Mouse (Mus musculus) heart, postnatal 0 days (tissue): ENCODE data around the gene Ephb2. TPM values are rescaled to one million over a fixed set of nuclear protein-coding genes. Genes with fewer than 3 reads are reported as not detected.

Experiments
- ATAC-seq: fragments of 200-750 bp; cut with Nextera tagmentation; 2 replicates; pipeline ENCODE4 v1.8.0; 2017; ENCODE audit warnings: low read depth, moderate number of reproducible peaks, moderate library complexity; ENCODE audit not compliant: insufficient read depth
- DNase-seq: peaks from one replicate; pipeline ENCODE4 v3.0.0-alpha.2; 2016; ENCODE audit warnings: low spot score
- H3K27ac ChIP-seq: fragments of 300-500 bp; sonication (generic); 2 replicates; pipeline ENCODE4 v1.5.1; 2014; ENCODE audit warnings: low read depth, mild to moderate bottlenecking
- H3K27me3 ChIP-seq: fragments of 300-500 bp; sonication (generic); 2 replicates; pipeline ENCODE4 v1.6.1; 2014; ENCODE audit warnings: low read length, mixed read lengths; ENCODE audit not compliant: control insufficient read depth, insufficient read depth
- H3K36me3 ChIP-seq: fragments of 300-500 bp; sonication (generic); replicated peaks from 2 replicates; pipeline ENCODE4 v1.6.1; 2014; ENCODE audit warnings: low read length, mixed read lengths; ENCODE audit not compliant: control insufficient read depth, insufficient read depth
- H3K4me1 ChIP-seq: fragments of 300-500 bp; sonication (generic); 2 replicates; pipeline ENCODE4 v1.6.1; 2014; ENCODE audit warnings: antibody characterized with exemption; ENCODE audit not compliant: control insufficient read depth, insufficient read depth
- H3K4me2 ChIP-seq: fragments of 300-500 bp; sonication (generic); 2 replicates; pipeline ENCODE4 v1.6.1; 2014; ENCODE audit warnings: low read depth, mild to moderate bottlenecking, low read length, moderate library complexity
- H3K4me3 ChIP-seq: fragments of 300-500 bp; sonication (generic); 2 replicates; pipeline ENCODE4 v1.5.1; 2014; ENCODE audit warnings: low read depth, low read length
- H3K9ac ChIP-seq: fragments of 300-500 bp; sonication (generic); replicated peaks from 2 replicates; pipeline ENCODE4 v1.6.1; 2014; ENCODE audit warnings: low read depth, low read length, mixed read lengths
- H3K9me3 ChIP-seq: fragments of 300-500 bp; sonication (generic); replicated peaks from 2 replicates; pipeline ENCODE4 v1.6.1; 2016; ENCODE audit warnings: low read length; ENCODE audit not compliant: control insufficient read depth
- CTCF ChIP-seq: IDR thresholded peaks from 2 replicates; pipeline ENCODE4 v1.5.1; 2016; ENCODE audit warnings: antibody characterized with exemption, control low read depth, low read depth
- EP300 ChIP-seq: IDR thresholded peaks from 2 replicates; pipeline ENCODE4 v1.6.1; 2016; ENCODE audit warnings: antibody characterized with exemption, low read depth
- WGBS: fragments of 180-500 bp; shearing (Covaris S2); extraction: QIAGEN DNeasy Blood & Tissue Kit; methylation state at CpG from one replicate; pipeline ENCODE4 v1.1.7; 2014; 5-methylcytosine and 5-hydroxymethylcytosine counted together
- polyA plus RNA-seq: library from polyadenylated mRNA; unstranded; fragments of >200 nt; fragmentation: Nextera tagmentation; extraction: Ambion mirVana; gene quantifications from 2 replicates; pipeline ENCODE4 v1.2.1, GENCODE M21; 2015
- total RNA-seq: library from RNA; depleted of rRNA; stranded (reverse); fragments of >200 nt; gene quantifications from 2 replicates; pipeline ENCODE4 v1.2.3, GENCODE M21; 2014; ENCODE audit warnings: low replicate concordance

The Ephb2 gene
- total and polyA plus RNA-seq, 2 experiments from 2014 or later, result 0.19 to 10.2 TPM

GRCm38 (mm10) chr4:136786453-136787276, 49.1 kb downstream of the Ephb2 start:
- Histone ChIP-seq H3K4me2 (no peak overlapping the region), H3K9me3 (no peaks in the 10 kb centered on the region), H3K27me3 (0 out of 2 replicates have a peak, but pooled peaks cover 4% of the 10 kb centered on the region), H3K9ac (no peak overlapping the region), H3K4me1 (0 out of 2 replicates have a peak, but pooled peaks cover 5% of the 10 kb centered on the region), H3K27ac (no peak overlapping the region), H3K36me3 (no peaks in the 10 kb centered on the region), H3K4me3 (no peak overlapping the region)
- DNase-seq, result no peak
- 56% methylated on average over 26 of the region's 26 CpGs for WGBS
- ATAC-seq, result no peak
- TF ChIP-seq EP300, result no peak
- no peak for TF ChIP-seq CTCF

- Histone ChIP-seq H3K27me3 (0 out of 2 replicates have a peak, but pooled peaks cover 4% of the 10 kb centered on the region), H3K4me3 (no peak overlapping the region), H3K36me3 (no peaks in the 10 kb centered on the region), H3K9ac (no peak overlapping the region), H3K4me1 (no peaks in the 10 kb centered on the region), H3K4me2 (no peak overlapping the region), H3K9me3 (no peaks in the 10 kb centered on the region), H3K27ac (no peak overlapping the region)
- ATAC-seq (no peak), DNase-seq (no peak)
- no peak for TF ChIP-seq CTCF
- no peak for TF ChIP-seq EP300
- 48% methylated on average over 22 of the region's 22 CpGs for WGBS
Measured at GRCm38 (mm10) chr4:136783552-136784150, 52.1 kb downstream of the Ephb2 start.

- no peak overlapping the region for H3K4me3 ChIP-seq
- H3K4me1 ChIP-seq, result no peaks in the 10 kb centered on the region
- DNase-seq (no peak), ATAC-seq (no peak)
- no peak overlapping the region for H3K27ac ChIP-seq
- no peak for TF ChIP-seq EP300
- TF ChIP-seq CTCF, result no peak
- H3K4me2 ChIP-seq, result no peak overlapping the region
- H3K36me3 ChIP-seq, result no peaks in the 10 kb centered on the region
- H3K9ac ChIP-seq, result no peak overlapping the region
- 0 out of 2 replicates have a peak, but pooled peaks cover 4% of the 10 kb centered on the region for H3K27me3 ChIP-seq
- 77% methylated on average over 1 of the region's 1 CpGs for WGBS
- H3K9me3 ChIP-seq, result no peaks in the 10 kb centered on the region
Measured at GRCm38 (mm10) chr4:136782579-136782925, 53.2 kb downstream of the Ephb2 start.

- H3K9ac ChIP-seq, result no peak overlapping the region
- ATAC-seq (peak; percentile 40), DNase-seq (peak; percentile 65)
- H3K9me3 ChIP-seq, result no peaks in the 10 kb centered on the region
- H3K4me2 ChIP-seq, result no peak overlapping the region
- 0 out of 2 replicates have a peak, but pooled peaks cover 4% of the 10 kb centered on the region for H3K27me3 ChIP-seq
- no peaks in the 10 kb centered on the region for H3K36me3 ChIP-seq
- H3K27ac ChIP-seq, result no peak overlapping the region
- H3K4me3 ChIP-seq, result no peak overlapping the region
- TF ChIP-seq EP300 (no peak), CTCF (no peak)
- no peaks in the 10 kb centered on the region for H3K4me1 ChIP-seq
- WGBS, result 64% methylated on average over 13 of the region's 13 CpGs
Measured at GRCm38 (mm10) chr4:136781868-136782578, 53.8 kb downstream of the Ephb2 start.

GRCm38 (mm10) chr4:136780201-136780895, 55.4 kb downstream of the Ephb2 start:
- WGBS, result 53% methylated on average over 20 of the region's 20 CpGs
- no peaks in the 10 kb centered on the region for H3K27me3 ChIP-seq
- H3K4me3 ChIP-seq, result no peak overlapping the region
- no peaks in the 10 kb centered on the region; the same call in 1 of the 2 replicates for H3K4me1 ChIP-seq
- no peak for ATAC-seq
- H3K27ac ChIP-seq, result no peak overlapping the region; the same call in 1 of the 2 replicates
- no peaks in the 10 kb centered on the region for H3K36me3 ChIP-seq
- no peak overlapping the region for H3K4me2 ChIP-seq
- H3K9me3 ChIP-seq, result no peaks in the 10 kb centered on the region
- no peak overlapping the region for H3K9ac ChIP-seq
- no peak for TF ChIP-seq CTCF
- no peak for TF ChIP-seq EP300
- DNase-seq, result no peak
